Mouse (Mus musculus) neural tube, embryonic 12.5 days (tissue): ENCODE data around the gene Sorl1. TPM values are rescaled to one million over a fixed set of nuclear protein-coding genes. Genes with fewer than 3 reads are reported as not detected.

ENCODE experiments used
- ATAC-seq: fragments of 200-750 bp; cut with Nextera tagmentation; 2 replicates; pipeline ENCODE4 v1.8.0; 2017; ENCODE audit warnings: low read depth, mild to moderate bottlenecking, moderate TSS enrichment, moderate library complexity; ENCODE audit not compliant: low FRiP score
- H3K27ac ChIP-seq: fragments of 300-500 bp; sonication (generic); 2 replicates; pipeline ENCODE4 v1.5.1; 2016
- H3K27me3 ChIP-seq: fragments of 300-500 bp; sonication (generic); replicated peaks from 2 replicates; pipeline ENCODE4 v1.6.1; 2016; ENCODE audit warnings: mild to moderate bottlenecking
- H3K36me3 ChIP-seq: fragments of 300-500 bp; sonication (generic); 2 replicates; pipeline ENCODE4 v1.6.1; 2016; ENCODE audit warnings: mild to moderate bottlenecking
- H3K4me1 ChIP-seq: fragments of 300-500 bp; sonication (generic); 2 replicates; pipeline ENCODE4 v1.6.1; 2016
- H3K4me2 ChIP-seq: fragments of 300-500 bp; sonication (generic); replicated peaks from 2 replicates; pipeline ENCODE4 v1.6.1; 2016; ENCODE audit warnings: mild to moderate bottlenecking
- H3K4me3 ChIP-seq: fragments of 300-500 bp; sonication (generic); 2 replicates; pipeline ENCODE4 v1.5.1; 2016
- H3K9ac ChIP-seq: fragments of 300-500 bp; sonication (generic); 2 replicates; pipeline ENCODE4 v1.6.1; 2016; ENCODE audit warnings: mild to moderate bottlenecking
- H3K9me3 ChIP-seq: fragments of 300-500 bp; sonication (generic); 2 replicates; pipeline ENCODE4 v1.6.1; 2016; ENCODE audit warnings: mild to moderate bottlenecking
- WGBS: fragments of 180-500 bp; shearing (Covaris S2); methylation state at CpG from one replicate; pipeline ENCODE4 v1.1.7; 2016; 5-methylcytosine and 5-hydroxymethylcytosine counted together
- polyA plus RNA-seq: library from polyadenylated mRNA; unstranded; fragments of >200 nt; fragmentation: Nextera tagmentation; extraction: Ambion mirVana; gene quantifications from 2 replicates; pipeline ENCODE4 v1.2.1, GENCODE M21; 2016

Gene Sorl1
- polyA plus RNA-seq, 1 experiment from 2014 or later = 16.4 TPM

DNA sequence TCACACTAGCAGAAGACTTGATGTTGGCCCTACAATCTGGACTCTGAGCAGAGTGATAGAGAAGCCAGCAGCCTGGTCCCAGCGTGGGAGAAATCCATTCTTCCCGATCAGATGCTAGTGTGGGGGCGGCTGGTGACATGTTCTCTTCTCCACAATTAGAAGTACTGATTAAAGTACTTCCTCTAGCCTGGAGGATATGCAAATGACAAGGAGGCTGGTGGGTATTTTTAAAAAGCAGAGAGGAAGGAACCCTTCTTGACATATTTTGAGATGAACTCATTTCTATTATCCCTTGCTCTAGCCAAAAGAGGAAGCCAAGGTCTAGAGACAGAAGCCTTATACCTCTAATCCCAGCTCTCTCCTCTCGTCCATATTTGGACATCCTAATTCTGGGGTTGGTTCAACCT, 40.4 kb downstream of the Sorl1 start:
- Histone ChIP-seq H3K9ac (no peak overlapping the region), H3K4me2 (no peak overlapping the region), H3K36me3 (peaks cover 18% of the 10 kb centered on the region), H3K27me3 (no peaks in the 10 kb centered on the region), H3K27ac (no peak overlapping the region), H3K9me3 (no peaks in the 10 kb centered on the region), H3K4me1 (no peaks in the 10 kb centered on the region), H3K4me3 (no peak overlapping the region)
- WGBS = 92% methylated on average over 4 of the region's 4 CpGs
- ATAC-seq = no peak

DNA sequence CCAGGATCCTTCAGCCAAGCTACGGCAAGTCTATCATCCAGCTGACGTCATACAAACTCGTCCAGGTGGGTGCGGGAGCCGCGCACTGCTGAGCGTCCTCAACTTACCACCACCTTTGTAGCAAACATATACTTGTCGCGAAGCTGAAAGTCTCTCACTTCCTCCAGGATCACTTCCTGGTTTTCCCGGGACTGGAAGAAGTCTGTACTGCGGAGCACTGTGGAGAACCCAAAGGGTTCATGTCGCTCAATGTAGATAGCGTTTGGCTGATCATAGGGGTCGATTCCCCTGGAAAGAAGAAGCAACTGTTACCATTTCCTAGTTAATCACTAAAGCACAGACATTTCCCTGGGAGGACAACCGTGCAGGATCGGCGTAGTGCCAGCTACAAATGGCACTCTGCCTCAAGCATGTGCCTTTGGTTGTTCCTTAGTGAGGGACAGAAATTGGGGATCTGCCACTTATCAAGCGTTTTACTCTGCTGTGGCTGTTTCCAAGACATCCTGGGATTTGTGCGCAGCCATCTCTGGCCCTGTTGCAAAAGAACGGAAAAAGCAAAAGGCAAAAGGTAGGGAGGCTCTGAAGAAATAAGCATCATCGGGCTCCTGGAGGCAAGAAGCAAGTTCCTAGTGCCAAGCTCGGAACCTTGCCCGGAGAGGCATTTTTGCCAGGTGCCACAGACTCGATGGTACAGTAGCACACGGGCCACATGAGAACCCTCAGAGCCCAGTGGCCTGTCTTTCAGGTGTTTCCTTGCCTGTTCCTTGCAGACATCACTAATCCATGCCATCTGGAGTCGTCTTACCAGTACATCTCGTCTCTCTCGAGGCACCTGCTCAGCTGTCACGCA, 42.2 kb downstream of the Sorl1 start:
- ATAC-seq = no peak
- no peak overlapping the region for H3K4me3 ChIP-seq
- H3K4me1 ChIP-seq = no peaks in the 10 kb centered on the region
- H3K36me3 ChIP-seq = peaks cover 18% of the 10 kb centered on the region
- no peaks in the 10 kb centered on the region for H3K9me3 ChIP-seq
- H3K4me2 ChIP-seq = no peak overlapping the region
- 94% methylated on average over 29 of the region's 29 CpGs for WGBS
- H3K27me3 ChIP-seq = no peaks in the 10 kb centered on the region
- no peak overlapping the region for H3K9ac ChIP-seq
- H3K27ac ChIP-seq = no peak overlapping the region

DNA sequence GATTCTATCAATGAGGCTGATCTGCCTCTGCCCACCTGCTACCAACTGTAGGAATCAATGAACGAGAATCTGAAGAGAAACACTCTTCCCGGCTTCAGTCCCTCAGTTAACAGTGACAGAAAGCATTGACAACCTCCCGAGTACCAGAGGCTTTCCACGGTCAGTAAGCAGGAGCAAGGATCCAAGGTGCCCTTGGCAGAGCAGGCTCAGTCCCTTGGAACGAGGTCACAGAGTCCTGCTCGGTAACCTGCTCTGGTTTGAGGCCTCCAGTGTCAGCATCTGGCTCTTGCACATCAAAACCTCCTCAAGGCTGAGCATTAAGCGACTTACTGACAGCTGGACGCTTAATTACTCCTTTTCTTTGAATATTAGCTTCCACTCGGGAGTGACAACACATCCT, 43.4 kb downstream of the Sorl1 start:
- no peak overlapping the region for H3K4me2 ChIP-seq
- H3K9ac ChIP-seq = no peak overlapping the region
- no peaks in the 10 kb centered on the region for H3K4me1 ChIP-seq
- H3K4me3 ChIP-seq = no peak overlapping the region
- WGBS = 79% methylated on average over 9 of the region's 9 CpGs
- no peak for ATAC-seq
- no peak overlapping the region for H3K27ac ChIP-seq
- no peaks in the 10 kb centered on the region for H3K9me3 ChIP-seq
- peaks cover 24% of the 10 kb centered on the region for H3K36me3 ChIP-seq
- no peaks in the 10 kb centered on the region for H3K27me3 ChIP-seq

DNA sequence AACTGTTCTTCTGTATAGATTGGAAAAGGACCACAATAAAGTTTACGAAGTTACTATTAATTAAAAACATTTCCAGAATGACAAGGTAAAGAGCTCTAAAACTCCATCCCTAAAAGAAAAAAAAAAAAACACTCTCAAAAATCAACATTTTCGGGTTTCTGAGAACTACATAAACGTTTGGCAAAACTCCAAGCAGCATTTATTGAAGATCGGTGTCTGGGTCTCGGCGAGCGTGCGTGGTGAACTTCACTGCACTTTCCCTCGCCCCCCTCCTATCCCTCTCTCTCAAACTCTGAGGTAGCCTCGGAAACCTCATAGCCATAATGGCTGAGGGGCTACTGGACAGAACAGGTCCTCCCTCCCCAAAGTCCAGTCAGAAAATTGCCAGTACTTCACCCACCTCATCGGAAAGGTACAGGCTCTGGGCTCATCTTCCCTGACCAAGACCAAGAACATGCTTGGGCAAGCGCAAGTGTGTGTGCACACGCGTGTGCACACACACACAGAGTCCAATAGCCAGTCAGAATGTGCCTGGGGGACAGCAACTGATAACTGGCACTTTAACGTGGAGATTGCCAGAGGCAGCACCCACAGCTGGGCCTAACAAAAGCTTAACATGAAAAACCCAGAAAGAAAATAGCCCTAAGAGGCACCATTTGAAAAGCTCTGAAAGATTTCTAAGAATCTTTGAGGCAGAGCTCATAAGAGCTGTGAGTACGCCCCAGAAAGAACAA, 46.8 kb downstream of the Sorl1 start:
- 90% methylated on average over 16 of the region's 16 CpGs for WGBS
- no peak overlapping the region for H3K4me3 ChIP-seq
- H3K9me3 ChIP-seq = no peaks in the 10 kb centered on the region
- no peak for ATAC-seq
- no peak overlapping the region for H3K27ac ChIP-seq
- no peaks in the 10 kb centered on the region for H3K27me3 ChIP-seq
- no peaks in the 10 kb centered on the region for H3K4me1 ChIP-seq
- no peak overlapping the region for H3K9ac ChIP-seq
- peaks cover 24% of the 10 kb centered on the region for H3K36me3 ChIP-seq
- no peak overlapping the region for H3K4me2 ChIP-seq

DNA sequence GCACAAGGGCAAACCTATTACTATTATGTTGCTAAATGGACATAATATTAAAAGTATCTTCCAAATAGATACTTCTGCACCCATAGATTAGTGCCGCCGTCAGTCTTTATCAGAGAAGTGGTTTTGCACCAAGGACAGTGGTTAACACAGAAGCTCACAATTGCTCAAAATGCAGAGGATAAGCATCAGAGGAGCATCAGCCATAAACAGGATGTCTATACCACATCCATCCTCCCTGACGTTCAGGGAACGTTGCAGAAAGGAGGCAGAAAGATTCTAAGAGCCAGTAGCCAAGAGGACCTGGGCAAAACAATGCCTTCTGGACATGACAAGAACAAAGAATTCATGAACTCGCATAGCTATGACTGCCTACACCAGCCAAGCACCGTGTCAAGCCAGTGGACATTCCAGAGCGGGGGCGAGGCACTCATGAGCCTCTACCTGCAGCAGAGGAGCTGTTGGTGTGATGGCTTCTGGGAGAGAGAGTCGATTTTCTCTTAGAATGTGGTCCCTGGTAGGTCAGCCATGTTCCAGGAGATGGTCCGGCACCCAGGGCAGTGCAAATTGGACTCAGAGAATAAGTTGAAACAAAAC, 47.7 kb downstream of the Sorl1 start:
- no peak for ATAC-seq
- Histone ChIP-seq H3K4me1 (peaks cover 4% of the 10 kb centered on the region; the same call in 1 of the 2 replicates), H3K4me3 (no peak overlapping the region), H3K36me3 (peaks cover 15% of the 10 kb centered on the region), H3K27ac (no peak overlapping the region), H3K4me2 (no peak overlapping the region), H3K27me3 (no peaks in the 10 kb centered on the region), H3K9me3 (no peaks in the 10 kb centered on the region), H3K9ac (no peak overlapping the region)
- WGBS = 93% methylated on average over 10 of the region's 10 CpGs

DNA sequence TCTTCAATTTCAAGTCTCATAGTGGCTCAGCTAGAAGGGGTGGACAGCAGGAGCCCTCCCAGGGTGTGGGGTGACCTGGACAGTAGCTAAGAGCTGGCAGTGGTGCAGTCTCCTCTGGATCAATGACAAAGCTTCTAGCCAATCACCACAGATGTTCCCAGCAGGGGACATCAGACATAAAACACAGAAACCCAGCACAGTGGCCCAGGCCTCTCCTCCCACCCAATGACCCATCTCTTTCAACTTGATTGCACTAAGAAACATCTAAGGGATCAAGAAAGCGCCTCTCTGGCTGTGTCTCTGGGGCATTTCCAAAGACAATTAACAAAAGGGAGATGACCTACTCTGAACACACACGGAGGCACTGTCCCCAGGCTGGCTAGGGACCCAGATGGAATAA, 48.9 kb downstream of the Sorl1 start:
- peaks cover 4% of the 10 kb centered on the region; the same call in 1 of the 2 replicates for H3K4me1 ChIP-seq
- H3K4me3 ChIP-seq = no peak overlapping the region
- WGBS = 17% methylated on average over 2 of the region's 2 CpGs
- no peak overlapping the region for H3K9ac ChIP-seq
- no peak overlapping the region for H3K4me2 ChIP-seq
- H3K27ac ChIP-seq = no peak overlapping the region
- H3K9me3 ChIP-seq = no peaks in the 10 kb centered on the region
- peaks cover 14% of the 10 kb centered on the region for H3K36me3 ChIP-seq
- no peaks in the 10 kb centered on the region for H3K27me3 ChIP-seq
- ATAC-seq = no peak

DNA sequence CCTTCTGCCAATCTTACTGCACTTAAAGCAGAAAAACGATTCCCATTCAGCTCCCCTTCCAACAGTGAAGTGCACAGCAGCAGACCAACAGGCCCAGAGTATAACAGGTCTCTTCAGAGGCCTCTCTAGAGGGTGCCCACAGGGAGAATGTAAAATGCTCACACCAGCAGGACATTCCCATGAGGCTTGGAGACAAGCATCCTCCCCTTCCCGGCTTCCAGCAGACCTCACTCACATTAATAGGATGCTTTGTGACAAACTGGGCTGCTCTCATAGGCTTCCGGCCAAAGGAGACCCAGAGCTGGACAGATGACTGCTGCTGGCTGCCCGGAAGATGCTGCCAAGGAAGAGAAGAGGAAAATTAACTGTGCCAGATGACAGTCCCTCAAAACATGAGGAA, 52.1 kb downstream of the Sorl1 start:
- no peak overlapping the region for H3K4me3 ChIP-seq
- H3K9me3 ChIP-seq = no peaks in the 10 kb centered on the region
- WGBS = 65% methylated on average over 4 of the region's 4 CpGs
- no peak overlapping the region for H3K9ac ChIP-seq
- no peaks in the 10 kb centered on the region for H3K27me3 ChIP-seq
- H3K36me3 ChIP-seq = peaks cover 9% of the 10 kb centered on the region; the same call in 1 of the 2 replicates
- H3K4me1 ChIP-seq = peaks cover 4% of the 10 kb centered on the region; the same call in 1 of the 2 replicates
- H3K4me2 ChIP-seq = no peak overlapping the region
- H3K27ac ChIP-seq = no peak overlapping the region
- no peak for ATAC-seq

DNA sequence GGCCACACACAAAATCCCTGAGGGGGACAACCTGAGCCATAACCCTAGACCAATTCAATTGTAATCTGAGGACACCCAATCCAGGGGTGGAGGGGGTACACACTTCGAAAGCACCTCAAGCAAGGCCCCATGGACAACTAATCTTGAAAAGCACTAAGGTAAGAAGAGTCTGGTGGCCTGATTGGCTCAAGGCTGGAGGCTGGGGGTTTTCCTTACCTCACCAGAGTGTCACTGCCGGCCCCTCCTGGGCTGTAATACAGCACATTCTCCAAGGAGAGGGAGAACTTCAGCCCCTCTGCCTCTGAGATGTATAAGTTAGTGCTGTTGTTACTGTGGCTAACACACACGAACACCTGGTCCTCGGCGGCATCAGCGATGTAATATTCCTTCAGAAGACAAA, 53.2 kb downstream of the Sorl1 start:
- WGBS = 87% methylated on average over 6 of the region's 6 CpGs
- Histone ChIP-seq H3K9ac (no peak overlapping the region), H3K36me3 (0 out of 2 replicates have a peak, but pooled peaks cover 2% of the 10 kb centered on the region), H3K4me3 (no peak overlapping the region), H3K4me2 (no peak overlapping the region), H3K27me3 (no peaks in the 10 kb centered on the region), H3K27ac (no peak overlapping the region), H3K9me3 (no peaks in the 10 kb centered on the region), H3K4me1 (peaks cover 4% of the 10 kb centered on the region; the same call in 1 of the 2 replicates)
- no peak for ATAC-seq

DNA sequence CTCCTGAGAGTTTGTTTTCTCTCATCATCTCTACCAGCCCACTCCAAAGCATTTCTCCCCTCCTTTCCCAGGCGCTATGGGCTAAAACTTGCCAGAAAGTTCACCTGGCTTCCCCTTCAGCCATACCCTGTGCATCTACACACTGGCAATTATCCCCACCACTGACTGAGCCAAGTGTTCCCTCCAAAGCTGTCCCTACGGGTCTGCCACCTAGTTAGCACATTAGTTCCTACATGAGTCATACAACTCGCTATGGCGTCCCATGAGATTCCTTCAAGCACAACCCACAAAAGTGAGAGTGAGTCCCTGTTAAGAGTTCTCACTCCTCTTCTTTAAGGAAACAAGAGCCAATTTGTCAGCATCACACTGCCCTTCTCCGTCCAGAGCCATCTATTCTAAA, 54.6 kb downstream of the Sorl1 start:
- 0 out of 2 replicates have a peak, but pooled peaks cover 2% of the 10 kb centered on the region for H3K36me3 ChIP-seq
- no peak overlapping the region for H3K9ac ChIP-seq
- no peaks in the 10 kb centered on the region for H3K9me3 ChIP-seq
- no peak overlapping the region for H3K4me3 ChIP-seq
- no peak for ATAC-seq
- peaks cover 4% of the 10 kb centered on the region; the same call in 1 of the 2 replicates for H3K4me1 ChIP-seq
- no peak overlapping the region for H3K4me2 ChIP-seq
- WGBS = 91% methylated on average over 5 of the region's 5 CpGs
- H3K27me3 ChIP-seq = no peaks in the 10 kb centered on the region
- no peak overlapping the region for H3K27ac ChIP-seq

DNA sequence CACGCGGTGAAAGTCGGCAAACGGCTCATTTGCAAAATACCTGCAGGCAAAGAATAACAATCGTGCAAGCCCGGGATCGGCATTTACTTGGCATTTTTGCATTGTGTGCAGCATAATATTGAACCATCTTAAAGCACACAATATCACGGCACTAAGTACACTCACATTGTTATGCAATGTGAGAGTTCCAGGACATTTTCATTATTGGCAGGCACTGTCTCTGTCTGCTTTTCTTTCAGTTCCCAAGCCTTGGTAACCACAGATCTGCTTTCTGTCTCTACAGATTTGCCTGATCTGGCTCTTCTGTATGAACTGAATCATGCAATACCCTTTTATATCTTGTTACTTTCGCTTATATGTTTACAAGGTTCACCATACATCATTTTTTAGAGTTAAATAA, 56.1 kb downstream of the Sorl1 start:
- Histone ChIP-seq H3K9me3 (no peaks in the 10 kb centered on the region), H3K4me3 (no peak overlapping the region), H3K36me3 (0 out of 2 replicates have a peak, but pooled peaks cover 6% of the 10 kb centered on the region), H3K4me1 (peaks cover 4% of the 10 kb centered on the region; the same call in 1 of the 2 replicates), H3K4me2 (no peak overlapping the region), H3K9ac (peak overlapping the region; percentile 27; the same call in 1 of the 2 replicates), H3K27ac (no peak overlapping the region), H3K27me3 (no peaks in the 10 kb centered on the region)
- no peak for ATAC-seq
- 68% methylated on average over 9 of the region's 9 CpGs for WGBS

DNA sequence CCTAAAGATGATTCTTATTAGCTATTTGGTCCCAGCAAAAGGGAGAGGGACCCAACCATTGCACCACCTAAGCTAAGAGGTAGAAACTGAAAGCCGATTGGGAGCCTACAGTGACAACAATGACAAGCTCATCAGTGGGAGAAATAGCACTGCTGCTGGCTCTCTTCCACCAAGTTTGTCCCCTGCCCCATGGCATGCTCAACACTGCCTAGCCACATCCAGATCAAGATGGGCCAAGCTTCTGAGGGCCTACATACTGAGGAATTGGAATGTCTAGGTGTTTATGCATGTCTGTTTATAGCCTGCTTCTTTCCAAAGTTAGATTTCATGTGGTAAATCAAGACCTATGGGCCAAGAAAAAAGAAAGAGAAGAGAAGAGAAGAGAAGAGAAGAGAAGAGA, 58.3 kb downstream of the Sorl1 start:
- no peaks in the 10 kb centered on the region for H3K9me3 ChIP-seq
- H3K27ac ChIP-seq = no peak overlapping the region
- peaks cover 14% of the 10 kb centered on the region; the same call in 1 of the 2 replicates for H3K36me3 ChIP-seq
- WGBS = 81% methylated on average over 1 of the region's 1 CpGs
- no peaks in the 10 kb centered on the region for H3K27me3 ChIP-seq
- no peaks in the 10 kb centered on the region for H3K4me1 ChIP-seq
- H3K4me2 ChIP-seq = no peak overlapping the region
- no peak overlapping the region for H3K9ac ChIP-seq
- no peak for ATAC-seq
- H3K4me3 ChIP-seq = no peak overlapping the region

DNA sequence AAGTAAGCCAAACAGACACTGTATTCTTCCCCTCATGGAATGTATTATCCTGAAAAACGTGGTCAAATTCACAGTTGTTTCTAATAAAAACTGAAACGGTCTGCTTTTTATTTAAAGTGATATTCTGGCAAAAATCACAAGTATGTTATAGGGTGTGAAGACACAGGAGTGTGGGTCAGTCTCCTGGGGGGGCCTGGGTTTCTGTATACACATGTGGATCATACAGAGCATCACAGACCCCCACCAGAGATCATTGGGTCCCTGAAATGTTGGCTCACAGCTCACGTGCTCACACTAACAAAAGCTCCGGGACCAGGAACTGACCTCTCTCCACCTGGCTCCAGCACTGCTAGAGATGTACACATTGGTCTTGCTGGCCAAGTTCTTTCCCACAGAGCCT, 60.7 kb downstream of the Sorl1 start:
- ATAC-seq = no peak
- H3K4me1 ChIP-seq = no peaks in the 10 kb centered on the region
- H3K9ac ChIP-seq = no peak overlapping the region
- H3K9me3 ChIP-seq = no peaks in the 10 kb centered on the region
- H3K27me3 ChIP-seq = no peaks in the 10 kb centered on the region
- H3K4me3 ChIP-seq = no peak overlapping the region
- H3K36me3 ChIP-seq = peaks cover 11% of the 10 kb centered on the region; the same call in 1 of the 2 replicates
- no peak overlapping the region for H3K27ac ChIP-seq
- no peak overlapping the region for H3K4me2 ChIP-seq
- 83% methylated on average over 4 of the region's 4 CpGs for WGBS
